ENCODE assay signal across 8 mouse cellular contexts in genomic region chr16:96345117-96345516, GRCm38 (mm10).
A peak's percentile ranks its signal among the peaks of the same experiment; 100 is the strongest.
DNase-seq lines count a peak whose midpoint lies in the region; ATAC-seq and TF ChIP-seq lines count a peak whose summit lies in the region.

No protein-coding gene starts in this region.

- ATAC-seq in frontal cortex, adult (ENCODE audit: low TSS enrichment), result peak; percentile 96
- ATAC-seq in hematopoietic stem cell, adult 5-6 weeks (replicated peaks in 1 of 2; ENCODE audit: insufficient read depth in 1 of 2, low FRiP score in 2 of 2, low TSS enrichment in 1 of 2, low read depth in 1 of 2, poor library complexity in 2 of 2, severe bottlenecking in 2 of 2), result peak; percentile 92 to 94

- no peak for TF ChIP-seq POLR2A in cerebellum, adult 2 months (IDR thresholded peaks at IDR 0.05; ENCODE audit: borderline replicate concordance, insufficient read depth, low read length)

- no peaks in the 10 kb centered on the region for H3K4me1 ChIP-seq in cerebellum, adult 2 months (ENCODE audit: control insufficient read depth, insufficient read depth, low read length)

- TF ChIP-seq CTCF in cerebellum, adult 2 months (IDR thresholded peaks at IDR 0.05; ENCODE audit: borderline replicate concordance, insufficient read depth, low read depth, low read length), result peak; percentile 93

- H3K4me3 ChIP-seq in cerebellum, adult 2 months (replicated peaks; ENCODE audit: insufficient read depth, low read depth, low read length), result no peak overlapping the region

- H3K27ac ChIP-seq in cerebellum, adult 2 months (ENCODE audit: insufficient read depth, low read length), result no peak overlapping the region

- WGBS in cerebellum, adult 2 months, result 2% methylated on average over 10 of the region's 10 CpGs

- H3K27me3 ChIP-seq in cerebellum, adult 2 months (ENCODE audit: control insufficient read depth, insufficient read depth, low read length), result no peaks in the 10 kb centered on the region

- peak; percentile 63 for DNase-seq in Muller cell, postnatal 12 days (ENCODE audit: inconsistent ontology term)
- DNase-seq in cerebellum, adult 2 months, result peak; percentile 63 to 74
- DNase-seq in layer of hippocampus, postnatal 10 days (ENCODE audit: low spot score in 2 of 2), result peak; percentile 91 to 92
- peak; percentile 85 for DNase-seq in lung, postnatal 36 days
- DNase-seq in retina, postnatal 1 day, result peak; percentile 89
- DNase-seq in thymus, postnatal 4 days, result peak; percentile 92
